Mouse (Mus musculus) liver, adult 2 months (tissue): ENCODE results near the gene 2310030G06Rik. TPM values are rescaled to one million over a fixed set of nuclear protein-coding genes. Genes with fewer than 3 reads are reported as not detected.

ENCODE experiments used
- DNase-seq: peaks from one replicate; pipeline ENCODE4 v3.0.0-alpha.2; 2011; ENCODE audit warnings: low read depth, low spot score; ENCODE audit errors: extremely low read depth
- H3K27ac ChIP-seq: fragments of 200-500 bp; replicated peaks from 2 replicates; pipeline ENCODE4 v1.5.1; 2012; ENCODE audit warnings: low read depth, mild to moderate bottlenecking, control low read depth, inconsistent platforms, low read length; ENCODE audit not compliant: insufficient read depth
- H3K27me3 ChIP-seq: fragments of 200-500 bp; 2 replicates; pipeline ENCODE4 v1.6.1; 2012; ENCODE audit warnings: mild to moderate bottlenecking, moderate library complexity, low read length, inconsistent platforms; ENCODE audit not compliant: control insufficient read depth, insufficient read depth
- H3K36me3 ChIP-seq: fragments of 200-500 bp; 2 replicates; pipeline ENCODE4 v1.6.1; 2012; ENCODE audit warnings: low read length, inconsistent platforms; ENCODE audit not compliant: control insufficient read depth, insufficient read depth
- H3K4me1 ChIP-seq: fragments of 200-500 bp; 2 replicates; pipeline ENCODE4 v1.6.1; 2011; ENCODE audit warnings: low read length; ENCODE audit not compliant: control insufficient read depth, insufficient read depth
- H3K4me3 ChIP-seq: fragments of 200-500 bp; 2 replicates; pipeline ENCODE4 v1.5.1; 2011; ENCODE audit warnings: low read depth, mild to moderate bottlenecking, control low read depth, low read length, moderate library complexity; ENCODE audit not compliant: insufficient read depth
- H3K79me2 ChIP-seq: fragments of 200-500 bp; 2 replicates; pipeline ENCODE4 v1.6.1; 2012; ENCODE audit warnings: inconsistent platforms, mild to moderate bottlenecking, low read length, moderate library complexity; ENCODE audit not compliant: control insufficient read depth, insufficient read depth
- H3K9ac ChIP-seq: fragments of 200-500 bp; 2 replicates; pipeline ENCODE4 v1.6.1; 2012; ENCODE audit warnings: low read depth, mild to moderate bottlenecking, control low read depth, inconsistent platforms, low read length
- CTCF ChIP-seq: fragments of 200-500 bp; IDR thresholded peaks from 2 replicates; pipeline ENCODE4 v1.5.1; 2011; ENCODE audit warnings: low read depth, low read length, control low read depth
- POLR2A ChIP-seq: fragments of 200-500 bp; IDR thresholded peaks from 2 replicates; pipeline ENCODE4 v1.6.1; 2011; ENCODE audit warnings: low read length, control low read depth; ENCODE audit not compliant: insufficient read depth; ENCODE audit errors: extremely low read depth
- WGBS: fragments of 180-500 bp; shearing (Covaris S2); methylation state at CpG from one replicate; pipeline ENCODE4 v1.1.7; 2018; 5-methylcytosine and 5-hydroxymethylcytosine counted together
- polyA plus RNA-seq: library from polyadenylated mRNA; depleted of rRNA; stranded (reverse); fragments of >200 nt; gene quantifications from 2 replicates; pipeline ENCODE4 v1.2.3, GENCODE M21; 2012
- total RNA-seq: library from RNA; depleted of rRNA; stranded (reverse); fragments of >200 nt; gene quantifications from 2 replicates; pipeline ENCODE4 v1.2.3, GENCODE M21; 2014

2310030G06Rik gene
- total and polyA plus RNA-seq, 2 experiments, result 14.9 TPM

DNA sequence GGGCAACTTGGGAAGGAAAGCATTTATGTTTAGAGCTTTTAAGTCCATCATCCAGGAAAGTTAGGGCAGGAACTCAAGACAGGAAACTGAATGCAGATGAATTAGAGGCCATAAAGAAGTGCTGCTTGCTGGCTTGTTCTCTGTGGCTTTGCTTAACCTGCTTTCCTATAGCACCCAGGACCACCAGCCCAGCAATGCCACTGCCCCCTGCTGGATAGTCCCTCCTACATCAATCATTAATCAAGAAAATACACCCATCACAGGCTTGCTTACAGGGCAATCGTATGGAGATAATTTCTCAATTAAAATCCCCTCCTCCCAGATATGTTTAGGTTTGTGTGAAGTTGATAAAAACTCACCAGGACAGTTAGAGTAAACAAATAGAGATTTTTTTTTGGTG lies 17.0 kb upstream of the 2310030G06Rik start:
- peaks cover 13% of the 10 kb centered on the region for H3K36me3 ChIP-seq

DNA sequence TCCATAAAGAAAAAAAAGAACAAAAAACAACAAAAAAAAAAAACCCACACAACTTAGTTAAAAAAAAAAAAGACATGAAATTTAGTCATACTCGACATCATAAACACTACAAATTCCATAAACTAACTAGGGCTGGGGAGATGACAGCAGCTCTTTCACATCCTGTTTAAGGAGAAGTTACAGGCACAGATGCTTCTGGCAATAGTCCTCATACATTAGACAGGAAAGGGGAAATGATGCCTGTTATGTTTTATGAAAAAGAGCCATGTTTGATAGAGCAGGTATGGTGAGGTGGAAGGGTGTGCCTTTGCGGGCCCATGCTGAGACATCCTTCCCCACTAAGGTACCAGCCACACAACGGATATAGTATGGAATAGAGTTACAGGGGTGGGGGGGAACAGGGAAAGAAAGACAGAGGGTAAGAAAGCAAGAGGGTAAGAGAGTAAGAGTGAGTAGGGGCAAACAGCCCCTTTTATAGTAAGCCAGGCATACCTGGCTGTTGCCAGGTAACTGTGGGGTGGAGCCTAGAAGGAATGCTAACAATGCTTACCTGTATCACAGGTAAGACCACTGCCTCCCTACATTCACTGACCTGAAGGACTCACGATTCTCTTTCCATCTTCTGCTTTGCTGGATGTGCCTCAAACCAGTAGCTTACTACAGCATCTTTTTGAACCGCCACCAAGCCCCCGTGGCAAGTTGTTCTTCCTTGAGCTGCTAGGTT lies 15.3 kb upstream of the 2310030G06Rik start:
- H3K4me3 ChIP-seq, result no peak overlapping the region
- H3K27me3 ChIP-seq, result no peaks in the 10 kb centered on the region
- H3K79me2 ChIP-seq, result no peaks in the 10 kb centered on the region
- no peak for DNase-seq
- H3K36me3 ChIP-seq, result peaks cover 13% of the 10 kb centered on the region
- H3K4me1 ChIP-seq, result no peaks in the 10 kb centered on the region
- no peak for TF ChIP-seq CTCF
- no peak for TF ChIP-seq POLR2A
- H3K9ac ChIP-seq, result no peak overlapping the region
- H3K27ac ChIP-seq, result no peak overlapping the region
- 70% methylated on average over 6 of the region's 6 CpGs for WGBS

More for the DNA sequence above, 17.0 kb upstream of the 2310030G06Rik start:
- Histone ChIP-seq H3K79me2 (no peaks in the 10 kb centered on the region), H3K9ac (no peak overlapping the region), H3K27me3 (no peaks in the 10 kb centered on the region), H3K4me1 (no peaks in the 10 kb centered on the region; the same call in 1 of the 2 replicates), H3K4me3 (no peak overlapping the region), H3K27ac (no peak overlapping the region)
- DNase-seq, result no peak
- 75% methylated on average over 1 of the region's 1 CpGs for WGBS
- peak; percentile 54 for TF ChIP-seq CTCF
- TF ChIP-seq POLR2A, result no peak

DNA sequence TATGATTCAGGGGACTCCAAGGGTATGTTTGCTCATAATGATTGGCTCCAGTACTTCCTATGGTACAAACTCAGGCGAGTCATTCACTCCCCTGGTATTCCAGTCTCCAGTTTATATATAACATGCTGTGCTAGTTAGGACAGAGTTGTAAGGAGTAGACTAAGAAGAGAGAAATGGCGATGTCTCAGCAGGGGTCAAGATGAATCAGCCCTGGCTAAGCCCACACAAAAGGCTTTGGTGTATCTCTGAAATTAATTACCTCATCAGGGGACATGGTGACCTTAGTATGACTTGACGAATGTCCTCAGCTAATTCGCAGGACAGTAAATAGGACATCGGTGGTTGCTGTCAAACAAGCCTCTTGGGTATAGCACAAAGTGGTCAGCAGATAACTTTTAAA lies 10.4 kb upstream of the 2310030G06Rik start:
- Histone ChIP-seq H3K4me1 (no peaks in the 10 kb centered on the region), H3K4me3 (no peak overlapping the region), H3K9ac (no peak overlapping the region), H3K36me3 (no peaks in the 10 kb centered on the region), H3K79me2 (no peaks in the 10 kb centered on the region), H3K27ac (no peak overlapping the region), H3K27me3 (no peaks in the 10 kb centered on the region)
- DNase-seq, result no peak
- TF ChIP-seq POLR2A (no peak), CTCF (no peak)
- WGBS, result 77% methylated on average over 5 of the region's 5 CpGs

GRCm38 (mm10) chr9:50753947-50754346 lies 7.6 kb upstream of the 2310030G06Rik start:
- H3K9ac ChIP-seq, result no peak overlapping the region
- H3K4me1 ChIP-seq, result no peaks in the 10 kb centered on the region
- 58% methylated on average over 7 of the region's 7 CpGs for WGBS
- H3K36me3 ChIP-seq, result no peaks in the 10 kb centered on the region
- no peak for TF ChIP-seq CTCF
- TF ChIP-seq POLR2A, result no peak
- no peaks in the 10 kb centered on the region for H3K27me3 ChIP-seq
- H3K27ac ChIP-seq, result no peak overlapping the region
- H3K4me3 ChIP-seq, result 0 out of 2 replicates have a peak overlapping the region, but pooled peaks have one; percentile 16
- no peak for DNase-seq
- H3K79me2 ChIP-seq, result no peaks in the 10 kb centered on the region

DNA sequence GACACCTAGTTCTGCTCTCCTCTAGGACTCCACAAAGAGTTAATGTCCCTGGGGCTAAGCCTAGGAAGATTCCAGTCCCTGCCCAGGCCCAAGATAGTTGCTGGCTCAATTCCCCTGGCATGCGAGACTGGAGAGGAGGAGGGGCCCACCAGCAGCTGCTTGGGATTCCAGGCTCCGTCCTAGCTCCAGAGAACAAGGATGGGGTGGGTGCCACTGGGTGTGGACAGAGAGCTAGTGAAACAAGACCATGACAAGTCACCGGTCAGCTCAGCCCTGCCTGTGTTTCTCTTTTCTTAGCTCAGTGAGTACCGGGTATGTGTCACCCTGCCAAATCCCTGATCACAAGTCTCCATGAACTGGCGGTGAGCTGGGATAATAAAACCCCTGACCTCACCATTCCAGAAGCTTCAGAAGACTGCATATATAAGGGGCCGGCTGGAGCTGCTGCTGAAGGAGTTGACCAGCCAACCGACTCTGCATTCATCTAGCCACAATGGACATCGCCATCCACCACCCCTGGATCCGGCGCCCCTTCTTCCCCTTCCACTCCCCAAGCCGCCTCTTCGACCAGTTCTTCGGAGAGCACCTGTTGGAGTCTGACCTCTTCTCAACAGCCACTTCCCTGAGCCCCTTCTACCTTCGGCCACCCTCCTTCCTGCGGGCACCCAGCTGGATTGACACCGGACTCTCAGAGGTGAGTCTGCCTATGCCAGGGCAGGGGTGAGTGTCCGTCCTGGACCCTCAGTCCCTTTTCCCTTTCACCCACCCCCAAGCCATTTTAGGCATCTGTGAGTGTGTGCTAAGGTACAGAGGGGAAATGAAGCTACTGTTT lies 6.7 kb upstream of the 2310030G06Rik start:
- Histone ChIP-seq H3K9ac (peak overlapping the region; percentile 12), H3K79me2 (no peaks in the 10 kb centered on the region), H3K36me3 (no peaks in the 10 kb centered on the region), H3K4me3 (peak overlapping the region; percentile 44), H3K27ac (no peak overlapping the region; the same call in 1 of the 2 replicates), H3K4me1 (no peaks in the 10 kb centered on the region), H3K27me3 (no peaks in the 10 kb centered on the region)
- peak; percentile 25 for DNase-seq
- 82% methylated on average over 17 of the region's 17 CpGs for WGBS
- TF ChIP-seq CTCF (no peak), POLR2A (no peak)
